Mouse (Mus musculus): ENCODE measurements around the gene Twnk.

DNA sequence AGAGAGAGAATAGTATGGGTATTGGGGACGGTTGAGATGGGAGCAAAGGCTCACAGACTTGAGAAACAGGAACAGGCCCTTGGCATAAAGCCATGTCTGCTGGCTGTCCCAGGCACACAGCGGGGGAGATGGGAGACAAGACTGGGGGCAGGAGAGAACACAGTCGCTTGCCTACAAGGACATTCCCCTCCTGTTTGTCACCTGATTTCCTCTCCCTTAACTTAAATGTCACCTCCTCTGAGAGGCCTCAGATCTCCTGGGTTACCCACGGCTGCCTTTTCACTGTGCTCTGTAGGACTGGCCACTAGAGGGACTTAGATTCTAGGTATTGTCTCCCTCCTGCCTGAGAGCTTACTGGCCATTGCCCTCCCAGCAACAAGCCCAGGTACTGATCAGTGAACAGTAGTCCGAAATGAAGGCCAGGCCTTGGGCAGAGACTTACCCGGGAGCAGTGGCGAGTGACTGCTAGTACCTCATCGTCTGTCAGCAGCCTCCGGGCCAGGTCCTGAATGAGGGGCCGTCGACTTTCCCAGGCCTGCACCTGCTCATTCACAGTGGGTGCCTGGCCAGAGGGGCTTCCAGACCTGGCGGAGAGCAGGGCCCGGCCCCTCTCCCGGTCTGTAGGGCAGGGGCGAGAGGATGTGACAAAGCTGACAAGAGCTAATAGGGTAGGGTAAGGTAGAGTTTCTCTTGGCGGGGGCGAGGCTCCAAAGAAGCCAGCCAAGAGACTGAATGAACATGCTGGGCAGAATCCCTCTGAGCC, 27.3 kb downstream of the Twnk start:
- TF ChIP-seq TAL1 (IDR thresholded peaks at IDR 0.05; ENCODE audit: low read length) (no peak), GATA1 (IDR thresholded peaks at IDR 0.05; ENCODE audit: low read length) (no peak)

Measured in erythroblast, embryonic 14.5 days (primary cell).